Mouse (Mus musculus): Measurements from ENCODE around the gene Olfr745. TPM values are rescaled to one million over a fixed set of nuclear protein-coding genes. Genes with fewer than 3 reads are reported as not detected.

Gene Olfr745
- not detected in 2 replicates for polyA plus RNA-seq (2016; fragmentation: Nextera tagmentation; extraction: Ambion mirVana)

GRCm38 (mm10) chr14:50639088-50639487 lies at the start of gene Olfr745:
TSS of gene Olfr745 (plus strand) at chr14:50639388.
- ATAC-seq (ENCODE audit: low FRiP score, low read depth) = no peak
- H3K9ac ChIP-seq = no peak within 1 kb of the TSS
- H3K4me1 ChIP-seq = no peaks in the 10 kb centered on the region
- H3K27me3 ChIP-seq (replicated peaks) = no peaks in the 10 kb centered on the region
- no peak within 1 kb of the TSS for H3K27ac ChIP-seq
- no peak within 1 kb of the TSS for H3K4me3 ChIP-seq
- H3K4me2 ChIP-seq (replicated peaks) = no peak within 1 kb of the TSS
- no peaks in the 10 kb centered on the region for H3K9me3 ChIP-seq
- 95% methylated on average over 2 of the region's 2 CpGs for WGBS
- H3K36me3 ChIP-seq = no peaks in the 10 kb centered on the region

GRCm38 (mm10) chr14:50614579-50614978 lies 24.6 kb upstream of the Olfr745 start, which contains the start of gene Olfr744:
TSS of gene Olfr744 (plus strand) at chr14:50614879.
- H3K4me2 ChIP-seq (replicated peaks) = no peak within 1 kb of the TSS
- no peak within 1 kb of the TSS for H3K27ac ChIP-seq
- no peak for ATAC-seq (ENCODE audit: low FRiP score, low read depth)
- H3K27me3 ChIP-seq (replicated peaks) = no peaks in the 10 kb centered on the region
- H3K36me3 ChIP-seq = no peaks in the 10 kb centered on the region
- H3K4me1 ChIP-seq = no peaks in the 10 kb centered on the region
- H3K9me3 ChIP-seq = 0 out of 2 replicates have a peak, but pooled peaks cover 4% of the 10 kb centered on the region
- 91% methylated on average over 2 of the region's 2 CpGs for WGBS
- H3K9ac ChIP-seq = no peak within 1 kb of the TSS
- no peak within 1 kb of the TSS for H3K4me3 ChIP-seq

GRCm38 (mm10) chr14:50646783-50647182 lies 7.6 kb downstream of the Olfr745 start, which contains the start of gene Olfr746:
TSS of gene Olfr746 (plus strand) at chr14:50647083.
- no peaks in the 10 kb centered on the region for H3K36me3 ChIP-seq
- no peak within 1 kb of the TSS for H3K4me2 ChIP-seq (replicated peaks)
- no peak within 1 kb of the TSS for H3K4me3 ChIP-seq
- no peaks in the 10 kb centered on the region for H3K27me3 ChIP-seq (replicated peaks)
- no peaks in the 10 kb centered on the region for H3K9me3 ChIP-seq
- no peaks in the 10 kb centered on the region for H3K4me1 ChIP-seq
- no peak within 1 kb of the TSS for H3K27ac ChIP-seq
- no peak within 1 kb of the TSS for H3K9ac ChIP-seq
- no peak for ATAC-seq (ENCODE audit: low FRiP score, low read depth)

GRCm38 (mm10) chr14:50693106-50693505 lies 53.9 kb downstream of the Olfr745 start, which contains the start of gene Olfr747:
TSS of gene Olfr747 (minus strand) at chr14:50693206.
- no peaks in the 10 kb centered on the region for H3K9me3 ChIP-seq
- H3K36me3 ChIP-seq = no peaks in the 10 kb centered on the region
- no peaks in the 10 kb centered on the region for H3K27me3 ChIP-seq (replicated peaks)
- no peak within 1 kb of the TSS for H3K4me3 ChIP-seq
- no peak within 1 kb of the TSS for H3K27ac ChIP-seq
- no peak within 1 kb of the TSS for H3K4me2 ChIP-seq (replicated peaks)
- 94% methylated on average over 3 of the region's 3 CpGs for WGBS
- ATAC-seq (ENCODE audit: low FRiP score, low read depth) = no peak
- H3K4me1 ChIP-seq = no peaks in the 10 kb centered on the region
- H3K9ac ChIP-seq = no peak within 1 kb of the TSS

Other genes with a start within 250 kb of the Olfr745 start
- gene Olfr738, start 231.8 kb upstream of the Olfr745 start, polyA plus RNA-seq (2016; fragmentation: Nextera tagmentation; extraction: Ambion mirVana) = not detected in 2 replicates
- gene Olfr739, start 220.8 kb upstream of the Olfr745 start, polyA plus RNA-seq (2016; fragmentation: Nextera tagmentation; extraction: Ambion mirVana) = not detected in 2 replicates
- not detected in 2 replicates for gene Olfr740, start 193.8 kb upstream of the Olfr745 start, polyA plus RNA-seq (2016; fragmentation: Nextera tagmentation; extraction: Ambion mirVana)
- gene Olfr741, start 166.7 kb upstream of the Olfr745 start, polyA plus RNA-seq (2016; fragmentation: Nextera tagmentation; extraction: Ambion mirVana) = not detected in 2 replicates
- gene Olfr742, start 135.8 kb upstream of the Olfr745 start, polyA plus RNA-seq (2016; fragmentation: Nextera tagmentation; extraction: Ambion mirVana) = not detected in 2 replicates
- not detected in 2 replicates for gene Olfr743, start 117.5 kb upstream of the Olfr745 start, polyA plus RNA-seq (2016; fragmentation: Nextera tagmentation; extraction: Ambion mirVana)
- gene Olfr744, start 24.5 kb upstream of the Olfr745 start, polyA plus RNA-seq (2016; fragmentation: Nextera tagmentation; extraction: Ambion mirVana) = not detected in 2 replicates
- not detected in 2 replicates for gene Olfr746, start 7.7 kb downstream of the Olfr745 start, polyA plus RNA-seq (2016; fragmentation: Nextera tagmentation; extraction: Ambion mirVana)
- gene Olfr747, start 53.8 kb downstream of the Olfr745 start, polyA plus RNA-seq (2016; fragmentation: Nextera tagmentation; extraction: Ambion mirVana) = not detected in 2 replicates
- not detected in 2 replicates for gene Olfr748, start 68.0 kb downstream of the Olfr745 start, polyA plus RNA-seq (2016; fragmentation: Nextera tagmentation; extraction: Ambion mirVana)
- gene Olfr749, start 105.7 kb downstream of the Olfr745 start, polyA plus RNA-seq (2016; fragmentation: Nextera tagmentation; extraction: Ambion mirVana) = not detected in 2 replicates
- gene Ttc5, start 146.1 kb downstream of the Olfr745 start, polyA plus RNA-seq (2016; fragmentation: Nextera tagmentation; extraction: Ambion mirVana) = 102 and 110 TPM in 2 replicates
- gene Ccnb1ip1, start 168.3 kb downstream of the Olfr745 start, polyA plus RNA-seq (2016; fragmentation: Nextera tagmentation; extraction: Ambion mirVana) = not detected in 2 replicates
- 51.3 and 58.6 TPM in 2 replicates for gene Parp2, start 168.5 kb downstream of the Olfr745 start, polyA plus RNA-seq (2016; fragmentation: Nextera tagmentation; extraction: Ambion mirVana)
- 5.8 and 5.9 TPM in 2 replicates for gene Tep1, start 231.2 kb downstream of the Olfr745 start, polyA plus RNA-seq (2016; fragmentation: Nextera tagmentation; extraction: Ambion mirVana)

All from neural tube, embryonic 12.5 days (tissue).